Mouse (Mus musculus) small intestine, adult 2 months (tissue): ENCODE results near the gene BC107364. TPM values are rescaled to one million over a fixed set of nuclear protein-coding genes. Genes with fewer than 3 reads are reported as not detected.
A peak's percentile ranks its signal among the peaks of the same experiment; 100 is the strongest.

Experiments
- H3K27ac ChIP-seq: fragments of 200-500 bp; 2 replicates; pipeline ENCODE4 v1.5.1; 2012; ENCODE audit warnings: low read depth, low read length, control low read depth, inconsistent platforms; ENCODE audit not compliant: insufficient read depth
- H3K27me3 ChIP-seq: fragments of 200-500 bp; 2 replicates; pipeline ENCODE4 v1.6.1; 2012; ENCODE audit warnings: mild to moderate bottlenecking, moderate library complexity, low read length, inconsistent platforms; ENCODE audit not compliant: control insufficient read depth, insufficient read depth
- H3K36me3 ChIP-seq: fragments of 200-500 bp; 2 replicates; pipeline ENCODE4 v1.6.1; 2012; ENCODE audit warnings: mild to moderate bottlenecking, low read length, control low read depth, inconsistent platforms; ENCODE audit not compliant: control insufficient read depth, insufficient read depth
- H3K4me1 ChIP-seq: fragments of 200-500 bp; 2 replicates; pipeline ENCODE4 v1.6.1; 2012; ENCODE audit warnings: low read length, inconsistent platforms, mixed read lengths; ENCODE audit not compliant: control insufficient read depth, insufficient read depth, insufficient read length
- H3K4me3 ChIP-seq: fragments of 200-500 bp; 2 replicates; pipeline ENCODE4 v1.5.1; 2012; ENCODE audit warnings: low read depth, mild to moderate bottlenecking, control low read depth, inconsistent platforms, low read length, moderate library complexity
- CTCF ChIP-seq: fragments of 200-500 bp; IDR thresholded peaks from 2 replicates; pipeline ENCODE4 v1.5.1; 2012; ENCODE audit warnings: low read depth, mild to moderate bottlenecking, control low read depth, inconsistent platforms, low read length, moderate library complexity, mixed read lengths; ENCODE audit not compliant: insufficient replicate concordance, insufficient read length; ENCODE audit errors: extremely low read depth
- POLR2A ChIP-seq: fragments of 200-500 bp; IDR thresholded peaks from 2 replicates; pipeline ENCODE4 v1.6.1; 2012; ENCODE audit warnings: low read depth, mild to moderate bottlenecking, control low read depth, inconsistent platforms, low read length, moderate library complexity
- WGBS: fragments of 180-500 bp; shearing (Covaris S2); methylation state at CpG from one replicate; pipeline ENCODE4 v1.1.7; 2018; 5-methylcytosine and 5-hydroxymethylcytosine counted together
- polyA plus RNA-seq: library from polyadenylated mRNA; depleted of rRNA; stranded (reverse); fragments of >200 nt; gene quantifications from 2 replicates; pipeline ENCODE4 v1.2.3, GENCODE M21; 2012

The BC107364 gene
- polyA plus RNA-seq, 1 experiment = not detected

GRCm38 (mm10) chr3:96417850-96418815 lies 34.0 kb downstream of the BC107364 start:
- Histone ChIP-seq H3K36me3 (no peaks in the 10 kb centered on the region), H3K27ac (no peak overlapping the region), H3K4me1 (0 out of 2 replicates have a peak, but pooled peaks cover 3% of the 10 kb centered on the region), H3K27me3 (peaks cover 14% of the 10 kb centered on the region), H3K4me3 (no peak overlapping the region)
- TF ChIP-seq POLR2A (no peak), CTCF (no peak)
- 81% methylated on average over 7 of the region's 7 CpGs for WGBS

DNA sequence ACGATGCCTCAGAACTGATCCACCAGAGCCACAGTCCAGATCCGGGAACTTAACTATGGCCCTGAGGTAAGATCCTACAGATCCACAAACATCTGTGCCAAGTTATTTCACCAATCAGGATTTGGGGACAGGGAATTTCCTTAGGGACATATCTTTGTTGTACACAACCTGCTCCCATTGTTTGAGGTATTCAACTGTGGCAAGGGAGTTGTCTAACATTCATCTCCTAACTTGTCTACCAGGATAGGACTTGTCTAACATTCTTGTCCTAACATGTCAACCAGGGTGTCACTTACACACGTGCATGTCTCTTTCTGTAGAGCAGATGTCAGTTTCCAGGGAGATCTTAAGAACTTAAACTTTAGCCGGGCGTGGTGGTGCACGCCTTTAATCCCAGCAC lies 35.5 kb downstream of the BC107364 start:
- no peak overlapping the region for H3K4me3 ChIP-seq
- H3K27ac ChIP-seq = no peak overlapping the region
- WGBS = 88% methylated on average over 6 of the region's 6 CpGs
- H3K36me3 ChIP-seq = no peaks in the 10 kb centered on the region
- H3K27me3 ChIP-seq = peaks cover 7% of the 10 kb centered on the region; the same call in 1 of the 2 replicates
- H3K4me1 ChIP-seq = 0 out of 2 replicates have a peak, but pooled peaks cover 3% of the 10 kb centered on the region
- no peak for TF ChIP-seq CTCF
- TF ChIP-seq POLR2A = no peak

GRCm38 (mm10) chr3:96416056-96416455 lies 36.0 kb downstream of the BC107364 start:
- Histone ChIP-seq H3K27me3 (peaks cover 6% of the 10 kb centered on the region; the same call in 1 of the 2 replicates), H3K27ac (no peak overlapping the region), H3K4me1 (0 out of 2 replicates have a peak, but pooled peaks cover 3% of the 10 kb centered on the region), H3K4me3 (no peak overlapping the region), H3K36me3 (no peaks in the 10 kb centered on the region)
- TF ChIP-seq CTCF (no peak), POLR2A (no peak)
- 81% methylated on average over 2 of the region's 2 CpGs for WGBS

DNA sequence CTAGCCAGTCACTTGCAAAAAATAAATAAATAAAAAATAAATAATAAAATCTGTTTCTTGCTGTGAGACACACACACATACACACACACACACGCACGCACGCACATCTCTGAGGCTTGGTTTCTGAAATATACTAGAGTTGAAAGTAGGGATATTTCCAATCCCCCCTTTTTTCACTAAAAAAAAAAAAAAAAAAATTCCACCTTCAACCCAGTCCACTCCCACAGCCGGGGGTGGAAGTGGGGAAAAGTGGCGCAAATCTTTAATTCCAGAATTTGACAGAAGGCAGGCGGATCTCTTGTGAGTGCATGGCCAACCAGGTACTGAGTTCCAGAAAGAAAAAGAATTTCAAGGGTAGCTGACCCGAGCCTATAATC lies 37.2 kb downstream of the BC107364 start:
- peaks cover 6% of the 10 kb centered on the region; the same call in 1 of the 2 replicates for H3K27me3 ChIP-seq
- 0 out of 2 replicates have a peak, but pooled peaks cover 3% of the 10 kb centered on the region for H3K4me1 ChIP-seq
- H3K4me3 ChIP-seq = 0 out of 2 replicates have a peak overlapping the region, but pooled peaks have one; percentile 77
- H3K36me3 ChIP-seq = no peaks in the 10 kb centered on the region
- 48% methylated on average over 7 of the region's 7 CpGs for WGBS
- TF ChIP-seq CTCF (no peak), POLR2A (no peak)
- H3K27ac ChIP-seq = no peak overlapping the region

DNA sequence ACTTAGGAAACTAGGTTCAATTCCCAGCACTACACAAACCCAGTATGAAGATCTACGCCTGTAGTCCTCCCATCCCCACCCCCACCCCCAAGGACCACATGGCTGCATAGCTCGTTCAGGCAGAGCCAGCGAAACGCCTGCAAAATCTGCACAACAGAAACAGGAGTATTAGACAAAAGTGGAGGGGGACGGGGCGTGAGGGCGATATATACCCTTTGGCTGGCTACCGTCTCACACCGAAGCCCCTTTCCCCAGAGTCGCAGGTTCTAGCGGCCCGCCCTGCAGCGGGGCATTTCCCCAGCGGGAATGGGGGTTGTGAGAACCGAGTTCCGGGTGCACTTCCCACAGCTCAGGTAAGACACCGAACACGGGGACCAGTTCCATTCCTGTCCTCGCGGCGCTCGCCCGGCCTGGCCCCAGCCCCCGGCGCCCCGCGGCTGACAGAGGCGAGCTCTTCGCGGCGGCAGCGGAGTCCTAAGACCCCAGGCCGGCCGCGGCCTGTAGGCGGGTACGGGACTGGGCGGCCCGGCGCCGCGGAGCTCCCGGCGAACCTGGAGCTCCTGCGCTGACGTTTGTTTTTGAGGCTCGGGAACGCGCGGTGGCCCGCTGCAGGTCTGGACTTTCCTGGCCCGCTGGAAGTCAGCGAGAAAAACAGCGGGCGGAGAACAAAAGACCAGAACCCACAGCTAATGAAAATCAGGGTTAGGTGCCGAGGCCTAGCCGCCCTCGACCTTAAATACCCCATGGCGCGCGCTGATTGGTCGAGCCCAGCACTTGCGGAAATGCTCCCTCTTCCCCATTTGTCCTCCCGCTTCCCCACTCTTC lies 37.8 kb downstream of the BC107364 start:
- 2% methylated on average over 64 of the region's 64 CpGs for WGBS
- Histone ChIP-seq H3K4me3 (peak overlapping the region; percentile 77), H3K27ac (peak overlapping the region; percentile 26), H3K4me1 (peaks cover 6% of the 10 kb centered on the region; the same call in 1 of the 2 replicates), H3K27me3 (peaks cover 9% of the 10 kb centered on the region), H3K36me3 (no peaks in the 10 kb centered on the region)
- TF ChIP-seq CTCF = no peak
- peak; percentile 76 for TF ChIP-seq POLR2A

GRCm38 (mm10) chr3:96413581-96414125 lies 38.5 kb downstream of the BC107364 start:
- H3K27ac ChIP-seq = no peak overlapping the region
- WGBS = 85% methylated on average over 9 of the region's 9 CpGs
- peaks cover 9% of the 10 kb centered on the region; the same call in 1 of the 2 replicates for H3K4me1 ChIP-seq
- TF ChIP-seq POLR2A (no peak), CTCF (no peak)
- peaks cover 13% of the 10 kb centered on the region for H3K27me3 ChIP-seq
- no peaks in the 10 kb centered on the region for H3K36me3 ChIP-seq
- no peak overlapping the region for H3K4me3 ChIP-seq
